Mouse (Mus musculus): ENCODE measurements around the gene Olfr615.

- TF ChIP-seq POLR2A (IDR thresholded peaks at IDR 0.05; ENCODE audit: borderline replicate concordance, extremely low read depth, insufficient read depth, insufficient read length, poor library complexity, severe bottlenecking) = no peak
- TF ChIP-seq CTCF (IDR thresholded peaks at IDR 0.05; ENCODE audit: borderline replicate concordance, extremely low read depth, insufficient read depth, insufficient read length) = no peak
Observed at GRCm38 (mm10) chr7:103569043-103569442, 13.2 kb downstream of the Olfr615 start, which contains the start of gene Olfr616.
